Mouse (Mus musculus) forelimb bud, embryonic 11.5 days (tissue): ENCODE measurements around the gene Oog3.

Experiments used
- DNase-seq: peaks from one replicate; pipeline ENCODE4 v3.0.0-alpha.2; 2012; ENCODE audit warnings: low read depth, low spot score

Oog3 gene

DNA sequence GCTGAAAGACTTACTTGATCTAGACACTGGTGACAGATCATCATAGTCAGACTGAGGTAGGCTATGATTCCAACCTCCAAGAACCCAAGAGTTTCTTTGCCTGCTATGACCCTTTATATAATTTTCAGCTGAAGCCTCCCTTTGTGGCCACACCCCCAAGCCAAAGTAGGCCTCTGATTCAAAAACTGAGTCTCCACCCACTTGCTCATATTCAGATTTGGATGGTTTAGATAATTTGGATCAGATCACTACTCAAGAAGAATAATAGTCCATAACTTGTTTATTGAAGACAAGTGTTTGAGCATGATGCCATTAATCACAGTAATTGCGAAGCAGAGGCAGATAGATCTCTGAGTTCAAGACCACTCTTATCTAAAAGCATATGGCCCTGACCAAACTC, at the start of gene Oog3:
TSS of gene Oog3 (minus strand) at position 101 of the 400 bp plus-strand sequence.
- DNase-seq, result no peak

DNA sequence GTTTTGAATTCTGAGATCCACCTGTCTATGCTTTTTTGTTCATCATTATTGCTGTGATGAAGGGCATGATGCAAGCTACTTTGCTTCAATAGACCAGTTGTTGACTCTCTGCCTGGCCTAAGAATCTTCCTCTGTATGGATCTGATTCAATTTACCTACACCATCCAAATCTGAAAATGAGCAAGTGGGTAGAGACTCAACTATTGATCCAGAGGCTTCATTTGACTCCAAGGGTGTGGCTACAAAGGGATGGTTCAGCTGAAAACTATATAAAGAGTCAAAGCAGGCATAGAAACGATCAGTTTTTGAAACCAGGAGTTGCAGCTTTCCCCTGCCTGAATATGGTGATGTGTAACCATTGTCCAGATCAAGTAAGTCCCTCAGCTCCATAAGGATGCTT, 28.0 kb upstream of the Oog3 start, which contains the start of gene Oog2:
TSS of gene Oog2 (plus strand) at position 301 of the 400 bp plus-strand sequence.
- no peak for DNase-seq
